Mouse (Mus musculus): ENCODE data around the gene Ugt1a10.

DNA sequence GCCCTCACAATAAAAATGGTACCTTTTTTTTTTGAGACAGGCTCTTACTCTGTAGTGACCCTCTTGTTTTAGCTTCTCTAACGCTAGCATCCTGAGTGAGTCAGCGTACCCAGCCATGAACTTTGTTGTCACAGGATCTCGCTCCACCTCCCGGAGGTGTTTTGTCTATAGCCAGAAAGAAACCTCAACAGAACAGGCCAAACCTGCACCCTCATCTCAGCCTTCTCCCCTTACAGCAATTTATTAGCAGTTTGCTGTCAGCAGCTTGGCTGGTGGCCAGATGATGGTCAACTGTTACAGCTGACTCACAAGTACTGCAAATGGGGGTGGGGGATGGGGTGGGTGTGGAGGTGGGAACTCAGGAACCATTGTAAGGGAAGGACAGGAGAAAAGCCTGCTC lies 207.1 kb downstream of the Ugt1a10 start:
- TF ChIP-seq GATA1 (IDR thresholded peaks at IDR 0.05; ENCODE audit: low read length): no peak
- no peak for TF ChIP-seq TAL1 (IDR thresholded peaks at IDR 0.05; ENCODE audit: low read length)

All from erythroblast, embryonic 14.5 days (primary cell).